In the genomic region with DNA sequence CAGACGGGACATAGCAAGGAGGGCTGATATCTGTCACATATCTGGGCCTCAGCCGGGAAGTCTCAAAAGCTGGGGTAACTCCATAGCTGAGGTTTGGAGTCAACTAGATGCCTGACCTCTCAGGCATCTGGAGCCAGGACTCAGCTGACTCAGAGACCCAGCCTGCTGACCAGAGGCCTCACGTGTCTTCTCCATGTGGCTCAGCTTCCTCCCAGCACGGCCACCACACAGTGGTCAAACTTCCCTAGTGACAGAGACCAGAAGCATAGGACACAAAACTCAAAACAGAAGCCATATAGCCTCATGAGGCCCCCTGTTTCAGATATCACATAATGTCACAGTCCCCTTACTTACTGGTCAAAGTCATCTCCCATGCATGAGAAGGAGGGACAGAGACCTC, we compare ENCODE assay signal across 11 mouse cellular contexts.
DNase-seq lines count a peak whose midpoint lies in the region; ATAC-seq and TF ChIP-seq lines count a peak whose summit lies in the region.
"Had no signal": no experiment of that assay in that cellular context is flagged by ENCODE, and none has a peak within 500 bp of the region (broad histone marks: within the 10 kb centered on the region; RNA-seq: fewer than 3 reads in every experiment).

No protein-coding gene starts in this region.

- H3K79me3 ChIP-seq in C2C12 (ENCODE audit: low read depth), result no peaks in the 10 kb centered on the region

- WGBS in kidney, adult 2 months, result 57% methylated on average over 4 of the region's 4 CpGs
- 78% methylated on average over 4 of the region's 4 CpGs for WGBS in kidney, embryonic 16.5 days
- WGBS in midbrain, embryonic 11.5 days, result 86% methylated on average over 4 of the region's 4 CpGs

- no peak for TF ChIP-seq CTCF in kidney, adult 2 months (conservative IDR thresholded peaks at IDR 0.05; ENCODE audit: insufficient read depth, insufficient read length, low read depth, low read length)
- no peak for TF ChIP-seq CTCF in C2C12 (IDR thresholded peaks at IDR 0.05; ENCODE audit: control insufficient read depth, insufficient read depth, insufficient read length)

- no peak for ATAC-seq in kidney, embryonic 16.5 days (ENCODE audit: low FRiP score, low TSS enrichment)
- no peak for ATAC-seq in midbrain, embryonic 11.5 days (ENCODE audit: low FRiP score)

- TF ChIP-seq POLR2A in kidney, adult 2 months (IDR thresholded peaks at IDR 0.05; ENCODE audit: low read depth, low read length), result no peak

- no peaks in the 10 kb centered on the region for H3K9me3 ChIP-seq in kidney, embryonic 16.5 days (ENCODE audit: low read length)
- no peaks in the 10 kb centered on the region for H3K9me3 ChIP-seq in midbrain, embryonic 11.5 days (ENCODE audit: control insufficient read depth, low read length)
- H3K9me3 ChIP-seq: limb, embryonic 15.5 days; midbrain, embryonic 12.5 days had no signal

- no peaks in the 10 kb centered on the region for H3K79me2 ChIP-seq in C2C12 (ENCODE audit: control insufficient read depth, insufficient read depth)

- no peaks in the 10 kb centered on the region for H3K36me3 ChIP-seq in kidney, adult 2 months (ENCODE audit: control insufficient read depth, insufficient read depth, low read length)
- no peaks in the 10 kb centered on the region for H3K36me3 ChIP-seq in kidney, embryonic 16.5 days (ENCODE audit: insufficient read depth, low read length)
- no peaks in the 10 kb centered on the region for H3K36me3 ChIP-seq in C2C12 (ENCODE audit: control insufficient read depth, insufficient read depth)
- no peaks in the 10 kb centered on the region for H3K36me3 ChIP-seq in midbrain, embryonic 11.5 days (ENCODE audit: control insufficient read depth, insufficient read depth, low read length)
- H3K36me3 ChIP-seq: hindbrain, embryonic 12.5 days; limb, embryonic 15.5 days; midbrain, embryonic 12.5 days had no signal

- H3K4me1 ChIP-seq in kidney, adult 2 months (ENCODE audit: control insufficient read depth, insufficient read depth, low read length), result peaks cover 31% of the 10 kb centered on the region
- H3K4me1 ChIP-seq in kidney, embryonic 16.5 days (ENCODE audit: insufficient read depth, low read length), result peaks cover 30% of the 10 kb centered on the region
- peaks cover 16% of the 10 kb centered on the region for H3K4me1 ChIP-seq in brown adipose tissue, adult 24 weeks (ENCODE audit: control insufficient read depth, insufficient read depth, insufficient read length, low read length)
- H3K4me1 ChIP-seq in midbrain, embryonic 11.5 days (ENCODE audit: control insufficient read depth, insufficient read depth, low read length), result no peaks in the 10 kb centered on the region
- H3K4me1 ChIP-seq: midbrain, embryonic 12.5 days had no signal

- H3K9ac ChIP-seq in kidney, embryonic 16.5 days (replicated peaks; ENCODE audit: low read length), result no peak overlapping the region
- H3K9ac ChIP-seq in midbrain, embryonic 11.5 days (ENCODE audit: low read length), result no peak overlapping the region
- H3K9ac ChIP-seq: hindbrain, embryonic 12.5 days; limb, embryonic 15.5 days; midbrain, embryonic 12.5 days had no signal

- H3K27me3 ChIP-seq in kidney, adult 2 months (replicated peaks; ENCODE audit: control insufficient read depth, insufficient read depth, low read length), result no peaks in the 10 kb centered on the region
- no peaks in the 10 kb centered on the region for H3K27me3 ChIP-seq in kidney, embryonic 16.5 days (ENCODE audit: insufficient read depth, low read length)
- H3K27me3 ChIP-seq in C2C12 (ENCODE audit: control insufficient read depth, insufficient read depth, insufficient read length), result no peaks in the 10 kb centered on the region
- no peaks in the 10 kb centered on the region for H3K27me3 ChIP-seq in midbrain, embryonic 11.5 days (ENCODE audit: control insufficient read depth, insufficient read depth, low read length)
- H3K27me3 ChIP-seq: hindbrain, embryonic 12.5 days; limb, embryonic 15.5 days; midbrain, embryonic 12.5 days had no signal

- DNase-seq in kidney, adult 2 months, result peak; percentile 81
- peak; percentile 81 for DNase-seq in kidney, adult 9 months
- DNase-seq in left cerebral cortex, adult 11 months (ENCODE audit: low spot score), result no peak
- no peak for DNase-seq in midbrain, embryonic 11.5 days (ENCODE audit: low spot score, missing footprints)
- DNase-seq: embryo, embryonic 11 days had no signal

- no peak overlapping the region for H3K4me3 ChIP-seq in kidney, adult 2 months (ENCODE audit: insufficient read depth, low read depth, low read length)
- H3K4me3 ChIP-seq in kidney, embryonic 16.5 days (ENCODE audit: low read length), result no peak overlapping the region
- H3K4me3 ChIP-seq in C2C12 (ENCODE audit: insufficient read depth, poor library complexity, severe bottlenecking), result no peak overlapping the region
- no peak overlapping the region for H3K4me3 ChIP-seq in brown adipose tissue, adult 24 weeks (ENCODE audit: insufficient read depth, low read depth, low read length)
- no peak overlapping the region for H3K4me3 ChIP-seq in midbrain, embryonic 11.5 days (ENCODE audit: low read depth, low read length)
- H3K4me3 ChIP-seq: hindbrain, embryonic 12.5 days; limb, embryonic 15.5 days; midbrain, embryonic 12.5 days had no signal

- no peak overlapping the region for H3ac ChIP-seq in C2C12 (ENCODE audit: control insufficient read depth, insufficient read length, low read depth)

- no peak overlapping the region for H3K4me2 ChIP-seq in kidney, embryonic 16.5 days (replicated peaks; ENCODE audit: low read depth, low read length)
- H3K4me2 ChIP-seq in midbrain, embryonic 11.5 days, result no peak overlapping the region
- H3K4me2 ChIP-seq: hindbrain, embryonic 12.5 days; limb, embryonic 15.5 days; midbrain, embryonic 12.5 days had no signal

- peak overlapping the region; percentile 70 for H3K27ac ChIP-seq in kidney, adult 2 months (ENCODE audit: insufficient read depth, low read depth, low read length)
- H3K27ac ChIP-seq in kidney, embryonic 16.5 days (ENCODE audit: low read length), result no peak overlapping the region
- peak overlapping the region; percentile 85 for H3K27ac ChIP-seq in brown adipose tissue, adult 24 weeks (replicated peaks; ENCODE audit: low read depth, low read length)
- H3K27ac ChIP-seq in midbrain, embryonic 11.5 days (ENCODE audit: low read depth, low read length), result no peak overlapping the region
- H3K27ac ChIP-seq: hindbrain, embryonic 12.5 days; midbrain, embryonic 12.5 days had no signal

TF ChIP-seq in C2C12, 6 proteins besides CTCF, POLR2A, EP300 and RAD21:
- TF ChIP-seq MAX (IDR thresholded peaks at IDR 0.05), result peak; percentile 28
- TF ChIP-seq USF1 (IDR thresholded peaks at IDR 0.05; ENCODE audit: low read depth), result peak; percentile 87
- TF ChIP-seq MYOD1 (IDR thresholded peaks at IDR 0.05; ENCODE audit: control insufficient read depth, insufficient read length, low read depth), result no peak

Comparison
In these comparisons a context has a peak if more than half of its experiments do, and no peak if none do; other contexts are left out.
1. H3K27ac ChIP-seq: peak in kidney, adult 2 months (single experiment) and brown adipose tissue, adult 24 weeks (single experiment); none in kidney, embryonic 16.5 days (single experiment) and midbrain, embryonic 11.5 days (single experiment).
2. DNase-seq: peak in kidney, adult 2 months (single experiment) and kidney, adult 9 months (single experiment); none in left cerebral cortex, adult 11 months (single experiment) and midbrain, embryonic 11.5 days (single experiment).